Mouse (Mus musculus) hindbrain, postnatal 0 days (tissue): Measurements from ENCODE around the gene Dhx57. TPM values are rescaled to one million over a fixed set of nuclear protein-coding genes. Genes with fewer than 3 reads are reported as not detected.
"Not testable (repeated sequence)": the region's sequence is repeated elsewhere in the genome, so short reads cannot be mapped to it uniquely, and the experiment has no call there.

ENCODE experiments used
- ATAC-seq: fragments of 200-750 bp; cut with Nextera tagmentation; 2 replicates; pipeline ENCODE4 v1.8.0; 2017; ENCODE audit warnings: mild to moderate bottlenecking, moderate TSS enrichment, moderate library complexity
- DNase-seq: peaks from one replicate; pipeline ENCODE4 v3.0.0-alpha.2; 2015; ENCODE audit warnings: low spot score
- H3K27ac ChIP-seq: fragments of 300-500 bp; sonication (generic); 2 replicates; pipeline ENCODE4 v1.5.1; 2014; ENCODE audit warnings: mild to moderate bottlenecking
- H3K27me3 ChIP-seq: fragments of 300-500 bp; sonication (generic); 2 replicates; pipeline ENCODE4 v1.6.1; 2014; ENCODE audit warnings: low read length, mixed read lengths; ENCODE audit not compliant: insufficient read depth
- H3K36me3 ChIP-seq: fragments of 300-500 bp; sonication (generic); 2 replicates; pipeline ENCODE4 v1.6.1; 2014; ENCODE audit warnings: low read length, mixed read lengths; ENCODE audit not compliant: insufficient read depth
- H3K4me1 ChIP-seq: fragments of 300-500 bp; sonication (generic); 2 replicates; pipeline ENCODE4 v1.6.1; 2014; ENCODE audit warnings: antibody characterized with exemption, low read length, mixed read lengths; ENCODE audit not compliant: insufficient read depth
- H3K4me2 ChIP-seq: fragments of 300-500 bp; sonication (generic); 2 replicates; pipeline ENCODE4 v1.6.1; 2014; ENCODE audit warnings: low read depth, mild to moderate bottlenecking, low read length, moderate library complexity, mixed read lengths
- H3K4me3 ChIP-seq: fragments of 300-500 bp; sonication (generic); 2 replicates; pipeline ENCODE4 v1.5.1; 2014; ENCODE audit warnings: low read length
- H3K9ac ChIP-seq: fragments of 300-500 bp; sonication (generic); replicated peaks from 2 replicates; pipeline ENCODE4 v1.6.1; 2014; ENCODE audit warnings: mild to moderate bottlenecking, low read length, moderate library complexity, mixed read lengths
- H3K9me3 ChIP-seq: fragments of 300-500 bp; sonication (generic); 2 replicates; pipeline ENCODE4 v1.6.1; 2016; ENCODE audit warnings: low read length, mixed read lengths
- CTCF ChIP-seq: IDR thresholded peaks from 2 replicates; pipeline ENCODE4 v1.5.1; 2016; ENCODE audit warnings: antibody characterized with exemption, control low read depth, low read depth
- WGBS: fragments of 180-500 bp; shearing (Covaris S2); extraction: QIAGEN DNeasy Blood & Tissue Kit; methylation state at CpG from one replicate; pipeline ENCODE4 v1.1.7; 2014; 5-methylcytosine and 5-hydroxymethylcytosine counted together
- polyA plus RNA-seq: library from polyadenylated mRNA; unstranded; fragments of >200 nt; fragmentation: Nextera tagmentation; extraction: Ambion mirVana; gene quantifications from 2 replicates; pipeline ENCODE4 v1.2.1, GENCODE M21; 2015
- total RNA-seq: library from RNA; depleted of rRNA; stranded (reverse); fragments of >200 nt; gene quantifications from 2 replicates; pipeline ENCODE4 v1.2.3, GENCODE M21; 2014

Dhx57 gene
- total and polyA plus RNA-seq, 2 experiments from 2014 or later, result 31.5 to 51.2 TPM

DNA sequence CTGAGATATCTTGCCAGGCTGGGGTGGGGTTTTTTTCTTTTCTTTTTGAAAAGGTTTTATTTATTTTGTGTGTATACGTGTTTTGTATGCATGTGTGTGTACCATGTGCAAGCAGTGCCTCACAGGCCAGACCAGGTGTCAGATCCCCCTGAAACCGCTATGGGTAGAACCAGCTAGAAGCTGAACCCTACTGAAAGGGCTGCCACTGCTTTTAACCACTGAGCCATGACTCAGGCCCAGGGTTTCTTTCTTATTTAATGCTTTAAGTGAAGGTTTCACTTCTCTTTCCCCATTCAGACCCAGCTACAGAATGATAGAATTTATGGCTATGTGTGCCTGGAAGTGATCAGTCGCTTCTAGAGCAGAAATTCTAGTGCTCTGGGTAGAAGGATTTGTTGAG lies 53.5 kb downstream of the Dhx57 start:
- H3K9ac ChIP-seq, result no peak overlapping the region
- no peak for ATAC-seq
- H3K27ac ChIP-seq, result no peak overlapping the region
- no peak overlapping the region for H3K4me2 ChIP-seq
- TF ChIP-seq CTCF, result no peak
- peaks cover 30% of the 10 kb centered on the region for H3K36me3 ChIP-seq
- WGBS, result 93% methylated on average over 3 of the region's 3 CpGs
- H3K27me3 ChIP-seq, result no peaks in the 10 kb centered on the region
- no peaks in the 10 kb centered on the region for H3K9me3 ChIP-seq
- no peak for DNase-seq
- no peak overlapping the region for H3K4me3 ChIP-seq
- no peaks in the 10 kb centered on the region for H3K4me1 ChIP-seq

DNA sequence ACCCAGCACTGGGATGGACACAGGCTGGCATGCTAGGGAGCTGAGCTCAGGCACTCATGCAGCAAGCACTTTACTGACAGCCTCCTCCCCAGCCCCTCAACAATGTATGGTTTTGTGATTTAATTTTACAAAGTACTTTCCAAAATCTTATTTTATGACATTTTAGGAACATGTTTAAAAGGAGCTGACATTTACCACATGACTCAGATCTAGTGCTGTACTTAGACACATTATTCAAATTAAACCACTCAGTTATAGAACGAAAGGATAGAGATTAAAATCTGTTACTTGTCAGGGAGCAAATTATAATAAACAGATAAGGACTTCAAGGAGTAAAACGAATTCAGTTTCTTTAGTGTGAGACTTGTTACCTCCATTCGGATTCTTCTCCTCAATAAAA lies 54.8 kb downstream of the Dhx57 start:
- H3K9ac ChIP-seq, result no peak overlapping the region
- H3K4me2 ChIP-seq, result no peak overlapping the region
- DNase-seq (no peak), ATAC-seq (no peak)
- H3K27me3 ChIP-seq, result no peaks in the 10 kb centered on the region
- WGBS, result 89% methylated on average over 3 of the region's 3 CpGs
- no peak overlapping the region for H3K4me3 ChIP-seq
- TF ChIP-seq CTCF, result no peak
- H3K36me3 ChIP-seq, result peaks cover 21% of the 10 kb centered on the region
- H3K4me1 ChIP-seq, result no peaks in the 10 kb centered on the region
- no peak overlapping the region for H3K27ac ChIP-seq
- H3K9me3 ChIP-seq, result no peaks in the 10 kb centered on the region

DNA sequence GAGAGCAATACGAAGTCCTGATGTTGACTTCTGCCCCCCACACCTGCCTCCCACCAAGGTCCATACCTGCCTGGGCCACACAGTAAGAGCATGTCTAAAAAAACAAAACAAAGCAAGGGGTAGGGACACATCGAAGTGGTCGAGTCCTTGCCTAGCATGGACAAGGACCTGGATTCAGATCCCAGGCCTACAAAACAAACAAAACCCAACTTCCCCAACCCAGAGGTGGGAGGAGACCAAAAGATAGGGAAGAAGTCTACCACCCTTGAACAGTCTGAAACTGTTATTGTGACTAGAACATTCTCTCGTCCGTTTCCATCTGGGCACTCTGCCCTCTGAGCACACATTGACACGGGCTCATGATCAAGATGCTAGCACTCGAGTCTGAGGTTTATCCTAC lies 55.9 kb downstream of the Dhx57 start:
- H3K9ac ChIP-seq, result no peak overlapping the region
- ATAC-seq, result no peak
- no peak for TF ChIP-seq CTCF
- peaks cover 14% of the 10 kb centered on the region for H3K36me3 ChIP-seq
- H3K27ac ChIP-seq, result no peak overlapping the region
- 81% methylated on average over 7 of the region's 7 CpGs for WGBS
- H3K4me2 ChIP-seq, result no peak overlapping the region
- no peak overlapping the region for H3K4me3 ChIP-seq
- DNase-seq, result no peak
- no peaks in the 10 kb centered on the region for H3K9me3 ChIP-seq
- H3K27me3 ChIP-seq, result no peaks in the 10 kb centered on the region
- no peaks in the 10 kb centered on the region for H3K4me1 ChIP-seq

DNA sequence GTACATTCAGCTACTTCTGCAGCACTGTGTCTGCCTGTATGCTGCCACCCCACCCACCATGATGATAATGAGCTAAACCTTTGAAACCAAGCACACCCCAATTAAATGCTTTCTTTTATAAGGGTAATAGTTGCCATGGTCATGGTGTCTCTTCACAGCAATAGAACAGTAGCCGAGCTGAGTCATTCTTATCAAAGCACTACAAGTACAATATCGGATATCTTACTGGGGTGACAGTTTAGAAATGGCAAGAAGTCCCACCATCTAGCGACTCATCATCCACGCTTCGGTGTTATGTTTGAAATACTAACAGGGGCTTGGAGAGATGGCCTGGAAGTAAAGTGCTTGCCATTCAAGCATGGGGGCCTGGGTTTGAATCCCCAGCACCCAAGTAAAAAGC lies 56.4 kb downstream of the Dhx57 start:
- no peak for TF ChIP-seq CTCF
- ATAC-seq, result no peak
- H3K9me3 ChIP-seq, result no peaks in the 10 kb centered on the region
- WGBS, result 91% methylated on average over 5 of the region's 5 CpGs
- no peak overlapping the region for H3K4me2 ChIP-seq
- peaks cover 8% of the 10 kb centered on the region for H3K36me3 ChIP-seq
- H3K4me3 ChIP-seq, result no peak overlapping the region
- H3K27me3 ChIP-seq, result no peaks in the 10 kb centered on the region
- no peak overlapping the region for H3K9ac ChIP-seq
- H3K4me1 ChIP-seq, result no peaks in the 10 kb centered on the region
- H3K27ac ChIP-seq, result no peak overlapping the region
- DNase-seq, result no peak

DNA sequence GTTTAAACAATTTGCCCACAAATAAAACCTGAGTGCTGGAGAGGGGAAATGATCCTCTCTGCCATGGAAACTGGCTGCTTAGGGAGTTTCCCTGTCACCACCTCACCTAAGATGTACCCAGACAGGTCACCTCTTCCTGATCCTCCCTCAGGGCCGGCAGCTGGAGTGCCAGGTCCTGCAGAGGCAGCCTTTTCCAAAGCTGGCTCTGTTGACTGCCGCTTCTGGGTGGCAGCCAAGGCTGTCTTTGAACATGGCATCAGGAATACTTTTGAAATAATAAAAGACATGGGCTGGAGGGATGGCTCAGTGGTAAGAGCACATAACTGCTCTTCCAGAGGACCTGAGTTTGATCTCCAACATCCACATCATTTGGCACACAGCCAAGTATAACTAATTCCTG lies 60.9 kb downstream of the Dhx57 start:
- H3K4me2 ChIP-seq, result no peak overlapping the region
- H3K4me1 ChIP-seq, result peaks cover 5% of the 10 kb centered on the region; the same call in 1 of the 2 replicates
- H3K36me3 ChIP-seq, result no peaks in the 10 kb centered on the region
- H3K27me3 ChIP-seq, result no peaks in the 10 kb centered on the region
- H3K4me3 ChIP-seq, result no peak overlapping the region
- H3K9me3 ChIP-seq, result no peaks in the 10 kb centered on the region
- 38% methylated on average over 2 of the region's 2 CpGs for WGBS
- peak; percentile 32 for DNase-seq
- H3K27ac ChIP-seq, result 0 out of 2 replicates have a peak overlapping the region, but pooled peaks have one; percentile 26
- H3K9ac ChIP-seq, result no peak overlapping the region
- TF ChIP-seq CTCF, result no peak
- ATAC-seq, result no peak

DNA sequence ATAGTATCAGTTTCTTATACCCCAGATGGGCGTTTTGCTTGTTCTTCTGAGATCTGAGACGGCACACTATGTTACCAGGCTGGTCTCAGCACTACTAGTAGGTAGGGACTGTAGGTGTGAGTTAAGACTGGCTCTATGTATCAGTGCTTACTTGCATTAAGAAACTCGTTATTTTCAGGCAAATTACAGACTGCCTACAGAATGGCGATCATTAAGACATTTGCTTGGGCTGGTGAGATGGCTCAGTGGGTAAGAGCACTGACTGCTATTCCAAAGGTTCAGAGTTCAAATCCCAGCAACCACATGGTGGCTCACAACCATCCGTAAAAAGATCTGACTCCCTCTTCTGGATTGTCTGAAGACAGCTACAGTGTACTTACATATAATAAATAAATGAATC lies 65.1 kb downstream of the Dhx57 start:
- WGBS, result 51% methylated on average over 4 of the region's 5 CpGs
- Histone ChIP-seq H3K27ac (peak overlapping the region; percentile 85; the same call in 1 of the 2 replicates), H3K4me3 (peak overlapping the region; percentile 57), H3K9ac (0 out of 2 replicates have a peak overlapping the region, but pooled peaks have one; percentile 60), H3K4me2 (peak overlapping the region; percentile 70)
- not testable (repeated sequence) for H3K27me3 ChIP-seq, H3K9me3 ChIP-seq, H3K36me3 ChIP-seq, H3K4me1 ChIP-seq, ATAC-seq, DNase-seq

DNA sequence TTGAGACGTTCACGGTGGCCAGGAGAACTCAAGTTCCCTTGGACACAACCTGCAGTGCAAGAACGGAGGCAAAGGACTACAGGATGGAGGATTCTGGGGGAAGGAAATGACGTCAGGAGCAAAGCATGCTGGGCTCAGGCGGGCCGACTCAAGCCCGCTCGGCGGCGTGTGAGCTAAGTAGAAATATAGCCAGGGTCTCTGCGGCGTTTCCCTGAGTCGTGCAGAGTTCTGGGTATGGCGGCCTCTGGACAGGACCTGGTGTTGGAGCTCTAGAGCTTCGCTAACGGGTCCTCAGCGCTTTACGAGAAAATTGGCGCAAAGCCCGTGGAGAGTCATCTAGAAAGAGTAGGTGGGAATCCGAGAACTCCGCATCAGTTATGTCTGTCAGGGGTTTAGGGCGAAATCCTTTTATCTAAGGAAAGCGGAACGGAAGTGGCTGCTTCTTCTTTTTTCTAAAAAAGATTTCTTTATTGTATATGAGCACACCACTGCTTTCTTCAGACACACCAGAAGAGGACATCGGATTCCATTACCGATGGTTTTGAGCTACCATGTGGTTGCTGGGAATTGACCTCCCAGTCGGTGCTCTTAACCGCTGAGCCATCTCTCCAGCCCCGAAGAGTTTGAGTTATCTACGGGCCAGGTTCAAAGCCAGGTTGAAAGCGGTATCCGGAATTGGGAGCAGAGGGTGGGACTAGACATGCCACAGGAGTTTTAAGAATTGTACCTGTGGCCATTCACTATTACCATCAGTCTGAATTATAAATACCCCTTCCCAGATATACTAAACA lies 65.8 kb downstream of the Dhx57 start, which contains the start of gene Gemin6:
Gene Gemin6 (plus strand): TSS at position 116 of the 791 bp plus-strand sequence.
- Histone ChIP-seq H3K9ac (peak within 1 kb of the TSS; percentile 60), H3K36me3 (no peaks in the 10 kb centered on the region), H3K4me3 (peak within 1 kb of the TSS; percentile 57), H3K27ac (peak within 1 kb of the TSS; percentile 85), H3K4me1 (peaks cover 5% of the 10 kb centered on the region; the same call in 1 of the 2 replicates), H3K9me3 (no peaks in the 10 kb centered on the region), H3K4me2 (peak within 1 kb of the TSS; percentile 70), H3K27me3 (no peaks in the 10 kb centered on the region)
- DNase-seq (peak; percentile 96), ATAC-seq (peak; percentile 97)
- WGBS, result under 1% methylated on average over 33 of the region's 33 CpGs
- TF ChIP-seq CTCF, result no peak
